Mouse (Mus musculus) myocyte (in vitro differentiated cells): ENCODE data around the gene Ntsr1. TPM values are rescaled to one million over a fixed set of nuclear protein-coding genes. Genes with fewer than 3 reads are reported as not detected.

Source experiments
- H3K27me3 ChIP-seq: one replicate; pipeline ENCODE4 v1.6.1; 2011; ENCODE audit not compliant: control insufficient read depth, insufficient read depth, insufficient read length
- H3K36me3 ChIP-seq: one replicate; pipeline ENCODE4 v1.6.1; 2011; ENCODE audit not compliant: control insufficient read depth, insufficient read depth
- H3K4me2 ChIP-seq: one replicate; pipeline ENCODE4 v1.6.1; 2011; ENCODE audit warnings: low read depth, control low read depth
- H3K4me3 ChIP-seq: one replicate; pipeline ENCODE4 v1.5.1; 2011; ENCODE audit warnings: mild to moderate bottlenecking, control low read depth, moderate library complexity
- H3K79me2 ChIP-seq: one replicate; pipeline ENCODE4 v1.6.1; 2011; ENCODE audit not compliant: control insufficient read depth, insufficient read depth
- H3ac ChIP-seq: one replicate; pipeline ENCODE4 v1.6.1; 2011; ENCODE audit not compliant: control insufficient read depth, insufficient read length
- CEBPB ChIP-seq: IDR thresholded peaks from 2 replicates; pipeline ENCODE4 v1.6.1; 2011; ENCODE audit warnings: mild to moderate bottlenecking, moderate library complexity; ENCODE audit not compliant: poor library complexity, insufficient read depth, severe bottlenecking
- E2F4 ChIP-seq: IDR thresholded peaks from one replicate; pipeline ENCODE4 v1.6.1; 2011; ENCODE audit warnings: mild to moderate bottlenecking, control low read depth, moderate library complexity; ENCODE audit not compliant: insufficient read depth
- MAX ChIP-seq: IDR thresholded peaks from one replicate; pipeline ENCODE4 v1.6.1; 2011; ENCODE audit warnings: low read depth, mild to moderate bottlenecking, control low read depth
- MYOD1 ChIP-seq, 3 experiments: IDR thresholded peaks; one replicate each; pipeline ENCODE4 v1.6.1; 2011; ENCODE audit warnings: control low read depth in 2 of 3, low read depth in 2 of 3, mild to moderate bottlenecking in 2 of 3, moderate library complexity in 1 of 3; ENCODE audit not compliant: insufficient read length in 2 of 3, control insufficient read depth in 1 of 3
- MYOG ChIP-seq, 3 experiments: IDR thresholded peaks; one replicate each; pipeline ENCODE4 v1.6.1; 2011; ENCODE audit warnings: control low read depth in 2 of 3, low read depth in 2 of 3, mild to moderate bottlenecking in 2 of 3; ENCODE audit not compliant: insufficient read length in 2 of 3, control insufficient read depth in 1 of 3, insufficient read depth in 1 of 3
- POLR2A ChIP-seq: IDR thresholded peaks from one replicate; pipeline ENCODE4 v1.6.1; 2011; ENCODE audit warnings: low read depth, mild to moderate bottlenecking, control low read depth, moderate library complexity; ENCODE audit not compliant: insufficient read length
- POLR2AphosphoS2 ChIP-seq: IDR thresholded peaks from one replicate; pipeline ENCODE4 v1.6.1; 2011; ENCODE audit warnings: low read depth, control low read depth; ENCODE audit not compliant: insufficient read length
- REST ChIP-seq: IDR thresholded peaks from one replicate; pipeline ENCODE4 v1.6.1; 2011; ENCODE audit warnings: mild to moderate bottlenecking, control low read depth, moderate library complexity; ENCODE audit not compliant: insufficient read depth, insufficient read length
- SRF ChIP-seq: IDR thresholded peaks from one replicate; pipeline ENCODE4 v1.6.1; 2011; ENCODE audit warnings: low read depth; ENCODE audit not compliant: control insufficient read depth, insufficient read length
- TCF12 ChIP-seq: IDR thresholded peaks from one replicate; pipeline ENCODE4 v1.6.1; 2011; ENCODE audit warnings: mild to moderate bottlenecking, control low read depth; ENCODE audit not compliant: poor library complexity, insufficient read depth, severe bottlenecking
- TCF3 ChIP-seq: IDR thresholded peaks from one replicate; pipeline ENCODE4 v1.6.1; 2011; ENCODE audit warnings: low read depth, control low read depth; ENCODE audit not compliant: insufficient read length
- USF1 ChIP-seq: IDR thresholded peaks from one replicate; pipeline ENCODE4 v1.6.1; 2011; ENCODE audit warnings: low read depth, mild to moderate bottlenecking, control low read depth, moderate library complexity
- polyA plus RNA-seq: library from polyadenylated mRNA; unstranded; fragments of >200 nt; fragmentation: generic; extraction: Trizol; gene quantifications from one replicate; pipeline ENCODE4 v1.2.1, GENCODE M21; 2012; ENCODE audit warnings: missing spikeins

The Ntsr1 gene
- polyA plus RNA-seq, 1 experiment, result not detected

DNA sequence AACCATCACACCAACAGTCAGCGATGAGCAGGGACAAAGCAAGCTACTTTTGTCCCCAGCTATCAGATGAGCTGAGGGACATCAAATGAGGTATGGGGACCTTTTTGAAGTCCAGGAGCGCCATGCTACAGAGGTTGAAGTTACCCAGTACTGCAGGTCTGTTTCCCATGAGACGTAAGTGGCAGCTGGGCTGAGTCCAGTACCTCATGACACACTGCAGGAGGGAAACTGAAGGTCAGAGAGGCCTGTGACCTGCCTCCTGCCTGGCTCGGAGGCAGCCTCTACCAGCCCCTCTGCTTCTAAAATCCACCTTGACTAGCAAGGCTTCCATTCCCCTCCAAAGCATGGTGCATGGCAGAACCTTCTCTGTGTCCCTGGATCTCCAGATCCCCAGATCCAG, 40.3 kb upstream of the Ntsr1 start:
- H3ac ChIP-seq, result no peak overlapping the region
- H3K27me3 ChIP-seq, result peaks cover 20% of the 10 kb centered on the region
- H3K4me3 ChIP-seq, result no peak overlapping the region
- no peaks in the 10 kb centered on the region for H3K36me3 ChIP-seq
- H3K4me2 ChIP-seq, result no peak overlapping the region
- H3K79me2 ChIP-seq, result no peaks in the 10 kb centered on the region
- TF ChIP-seq SRF (no peak), CEBPB (no peak), POLR2A (no peak), POLR2AphosphoS2 (no peak), REST (no peak)

GRCm38 (mm10) chr2:180460801-180461200, 39.0 kb upstream of the Ntsr1 start:
- TF ChIP-seq POLR2AphosphoS2 (no peak), E2F4 (no peak), MYOG (IDR thresholded peaks at IDR 0.05; ENCODE audit: control insufficient read depth in 1 of 3, insufficient read depth in 1 of 3, insufficient read length in 2 of 3, low read depth in 2 of 3) (no peak), USF1 (no peak), MAX (no peak), SRF (no peak), MYOD1 (IDR thresholded peaks at IDR 0.05; ENCODE audit: control insufficient read depth in 1 of 3, insufficient read length in 2 of 3, low read depth in 2 of 3) (no peak), TCF3 (no peak), TCF12 (no peak), REST (no peak), CEBPB (no peak), POLR2A (no peak)
- H3K36me3 ChIP-seq, result no peaks in the 10 kb centered on the region
- no peak overlapping the region for H3K4me3 ChIP-seq
- no peaks in the 10 kb centered on the region for H3K79me2 ChIP-seq
- H3K27me3 ChIP-seq, result peaks cover 19% of the 10 kb centered on the region
- H3ac ChIP-seq, result no peak overlapping the region
- no peak overlapping the region for H3K4me2 ChIP-seq

DNA sequence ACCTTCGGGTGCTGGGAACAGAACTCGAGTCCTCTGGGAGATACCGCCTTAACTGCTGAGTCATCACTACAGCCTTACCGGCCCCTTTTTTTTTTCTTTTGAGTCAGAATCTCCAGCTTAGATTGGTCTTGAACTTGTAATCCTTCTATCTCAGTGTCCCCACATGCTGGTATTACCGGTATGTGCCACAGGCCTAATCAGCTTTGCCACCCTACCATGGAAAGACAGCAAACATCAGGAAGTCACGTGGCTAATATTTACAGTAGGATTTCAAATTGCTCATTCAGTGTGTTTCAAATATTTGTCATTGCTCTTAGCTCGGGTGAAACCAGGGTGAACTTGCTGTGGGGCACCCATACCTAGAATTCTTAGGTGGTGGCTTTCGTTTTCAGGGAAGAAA, 37.2 kb upstream of the Ntsr1 start:
- Histone ChIP-seq H3K27me3 (peaks cover 6% of the 10 kb centered on the region), H3K36me3 (no peaks in the 10 kb centered on the region), H3K4me3 (no peak overlapping the region), H3K79me2 (no peaks in the 10 kb centered on the region), H3ac (no peak overlapping the region), H3K4me2 (no peak overlapping the region)
- TF ChIP-seq E2F4 (no peak), SRF (no peak)

GRCm38 (mm10) chr2:180466505-180466904, 33.3 kb upstream of the Ntsr1 start:
- Histone ChIP-seq H3ac (no peak overlapping the region), H3K4me3 (no peak overlapping the region), H3K79me2 (no peaks in the 10 kb centered on the region), H3K27me3 (no peaks in the 10 kb centered on the region), H3K36me3 (no peaks in the 10 kb centered on the region), H3K4me2 (no peak overlapping the region)
- no peak for TF ChIP-seq MAX
- peak in 1 of 3 experiments; percentile 9 for TF ChIP-seq MYOD1 (IDR thresholded peaks at IDR 0.05; ENCODE audit: control insufficient read depth in 1 of 3, insufficient read length in 2 of 3, low read depth in 2 of 3)
- TF ChIP-seq E2F4, result no peak
- peak in 1 of 3 experiments; percentile 15 for TF ChIP-seq MYOG (IDR thresholded peaks at IDR 0.05; ENCODE audit: control insufficient read depth in 1 of 3, insufficient read depth in 1 of 3, insufficient read length in 2 of 3, low read depth in 2 of 3)

- H3K79me2 ChIP-seq, result no peaks in the 10 kb centered on the region
- no peak for TF ChIP-seq CEBPB
- TF ChIP-seq SRF, result no peak
- TF ChIP-seq E2F4, result no peak
- no peak for TF ChIP-seq TCF12
- no peak for TF ChIP-seq MAX
- no peak for TF ChIP-seq REST
- no peak for TF ChIP-seq POLR2AphosphoS2
- no peak for TF ChIP-seq USF1
- no peak for TF ChIP-seq MYOG (IDR thresholded peaks at IDR 0.05; ENCODE audit: control insufficient read depth in 1 of 3, insufficient read depth in 1 of 3, insufficient read length in 2 of 3, low read depth in 2 of 3)
- TF ChIP-seq TCF3, result no peak
- TF ChIP-seq POLR2A, result no peak
- no peak for TF ChIP-seq MYOD1 (IDR thresholded peaks at IDR 0.05; ENCODE audit: control insufficient read depth in 1 of 3, insufficient read length in 2 of 3, low read depth in 2 of 3)
- H3K27me3 ChIP-seq, result no peaks in the 10 kb centered on the region
- no peaks in the 10 kb centered on the region for H3K36me3 ChIP-seq
- H3K4me2 ChIP-seq, result no peak overlapping the region
- no peak overlapping the region for H3ac ChIP-seq
- H3K4me3 ChIP-seq, result no peak overlapping the region
Observed at GRCm38 (mm10) chr2:180468871-180469270, 30.9 kb upstream of the Ntsr1 start.
